Mouse (Mus musculus) kidney, postnatal 0 days (tissue): ENCODE results near the gene Rpusd2. TPM values are rescaled to one million over a fixed set of nuclear protein-coding genes. Genes with fewer than 3 reads are reported as not detected.

Experiments
- ATAC-seq: fragments of 200-750 bp; cut with Nextera tagmentation; replicated peaks from 2 replicates; pipeline ENCODE4 v1.8.0; 2017; ENCODE audit warnings: low read depth, moderate number of reproducible peaks, moderate TSS enrichment, moderate library complexity; ENCODE audit not compliant: low FRiP score
- DNase-seq: peaks from one replicate; pipeline ENCODE4 v3.0.0-alpha.2; 2016; ENCODE audit warnings: low spot score
- H3K27ac ChIP-seq: fragments of 300-500 bp; sonication (generic); 2 replicates; pipeline ENCODE4 v1.5.1; 2014; ENCODE audit warnings: mild to moderate bottlenecking
- H3K27me3 ChIP-seq: fragments of 300-500 bp; sonication (generic); 2 replicates; pipeline ENCODE4 v1.6.1; 2014; ENCODE audit warnings: low read length, mixed read lengths; ENCODE audit not compliant: insufficient read depth
- H3K36me3 ChIP-seq: fragments of 300-500 bp; sonication (generic); 2 replicates; pipeline ENCODE4 v1.6.1; 2014; ENCODE audit warnings: low read length, mixed read lengths; ENCODE audit not compliant: insufficient read depth
- H3K4me1 ChIP-seq: fragments of 300-500 bp; sonication (generic); replicated peaks from 2 replicates; pipeline ENCODE4 v1.6.1; 2014; ENCODE audit warnings: antibody characterized with exemption, low read length, mixed read lengths; ENCODE audit not compliant: insufficient read depth
- H3K4me2 ChIP-seq: fragments of 300-500 bp; sonication (generic); 2 replicates; pipeline ENCODE4 v1.6.1; 2014; ENCODE audit warnings: mild to moderate bottlenecking, low read length, moderate library complexity, mixed read lengths
- H3K4me3 ChIP-seq: fragments of 300-500 bp; sonication (generic); replicated peaks from 2 replicates; pipeline ENCODE4 v1.5.1; 2014; ENCODE audit warnings: low read depth, low read length
- H3K9ac ChIP-seq: fragments of 300-500 bp; sonication (generic); 2 replicates; pipeline ENCODE4 v1.6.1; 2014; ENCODE audit warnings: low read depth, low read length
- H3K9me3 ChIP-seq: fragments of 300-500 bp; sonication (generic); replicated peaks from 2 replicates; pipeline ENCODE4 v1.6.1; 2016; ENCODE audit warnings: low read length, inconsistent platforms, mixed read lengths
- CTCF ChIP-seq: IDR thresholded peaks from 2 replicates; pipeline ENCODE4 v1.5.1; 2016; ENCODE audit warnings: antibody characterized with exemption, low read depth, mild to moderate bottlenecking, moderate library complexity
- WGBS: fragments of 180-500 bp; shearing (Covaris S2); extraction: QIAGEN DNeasy Blood & Tissue Kit; methylation state at CpG from one replicate; pipeline ENCODE4 v1.1.7; 2014; 5-methylcytosine and 5-hydroxymethylcytosine counted together
- polyA plus RNA-seq: library from polyadenylated mRNA; unstranded; fragments of >200 nt; fragmentation: Nextera tagmentation; extraction: Ambion mirVana; gene quantifications from 2 replicates; pipeline ENCODE4 v1.2.1, GENCODE M21; 2015

The Rpusd2 gene
- polyA plus RNA-seq, 1 experiment from 2014 or later = 2.8 TPM

DNA sequence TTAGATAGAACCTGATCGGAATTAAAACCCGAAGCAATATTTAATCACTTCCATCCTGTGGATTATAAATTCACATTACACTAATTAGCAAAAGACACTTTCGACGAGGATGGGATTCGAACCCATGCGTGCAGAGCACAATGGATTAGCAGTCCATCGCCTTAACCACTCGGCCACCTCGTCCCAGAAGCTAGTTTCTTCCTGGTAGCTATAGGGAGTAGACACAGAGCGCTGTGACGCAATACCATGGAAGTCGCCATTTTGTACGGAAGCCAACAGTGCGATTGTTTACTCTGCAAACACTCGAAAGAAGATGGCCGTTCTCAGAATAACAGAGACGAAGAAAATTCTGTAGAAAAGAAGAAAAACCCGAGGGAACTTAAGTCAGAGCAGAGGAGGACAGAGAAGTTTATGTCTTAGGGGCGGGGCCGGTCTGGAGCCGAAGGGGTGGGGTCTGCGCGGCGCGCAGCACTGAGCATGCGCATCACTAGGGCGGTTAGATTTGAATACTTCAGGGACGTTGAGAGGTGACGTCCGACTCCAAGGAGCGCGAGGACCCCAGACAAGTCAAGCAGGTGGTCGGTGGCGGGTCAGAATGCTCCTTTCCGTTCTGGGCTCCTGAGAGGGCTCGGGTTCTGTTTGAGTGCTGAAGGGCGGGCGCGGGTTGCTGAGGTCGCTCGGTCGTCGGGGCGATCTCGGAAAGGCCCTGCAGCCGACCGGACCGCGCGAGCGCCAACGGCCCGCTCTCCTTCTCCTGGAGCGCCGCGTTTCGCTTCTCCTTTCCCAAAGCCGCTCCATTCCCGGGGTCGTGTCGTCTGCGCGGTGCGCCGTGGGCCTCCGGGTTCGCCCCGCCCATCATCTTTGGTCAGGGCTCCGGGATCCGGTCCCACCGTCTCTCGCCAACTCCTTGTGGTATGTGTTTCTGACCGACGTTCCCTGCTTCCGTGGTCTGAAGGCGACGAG, 12.3 kb downstream of the Rpusd2 start, which contains the start of gene Knl1:
Gene Knl1 (plus strand): TSS at position 471 of the 963 bp plus-strand sequence.
- peak within 1 kb of the TSS; percentile 70 for H3K9ac ChIP-seq
- DNase-seq (peak; percentile 94), ATAC-seq (peak; percentile 94)
- peak within 1 kb of the TSS; percentile 93 for H3K27ac ChIP-seq
- no peak for TF ChIP-seq CTCF
- peak within 1 kb of the TSS; percentile 55 for H3K4me2 ChIP-seq
- H3K4me3 ChIP-seq = peak within 1 kb of the TSS; percentile 58
- H3K9me3 ChIP-seq = no peaks in the 10 kb centered on the region
- no peaks in the 10 kb centered on the region; the same call in 1 of the 2 replicates for H3K4me1 ChIP-seq
- H3K27me3 ChIP-seq = no peaks in the 10 kb centered on the region
- under 1% methylated on average over 77 of the region's 77 CpGs for WGBS
- H3K36me3 ChIP-seq = no peaks in the 10 kb centered on the region

DNA sequence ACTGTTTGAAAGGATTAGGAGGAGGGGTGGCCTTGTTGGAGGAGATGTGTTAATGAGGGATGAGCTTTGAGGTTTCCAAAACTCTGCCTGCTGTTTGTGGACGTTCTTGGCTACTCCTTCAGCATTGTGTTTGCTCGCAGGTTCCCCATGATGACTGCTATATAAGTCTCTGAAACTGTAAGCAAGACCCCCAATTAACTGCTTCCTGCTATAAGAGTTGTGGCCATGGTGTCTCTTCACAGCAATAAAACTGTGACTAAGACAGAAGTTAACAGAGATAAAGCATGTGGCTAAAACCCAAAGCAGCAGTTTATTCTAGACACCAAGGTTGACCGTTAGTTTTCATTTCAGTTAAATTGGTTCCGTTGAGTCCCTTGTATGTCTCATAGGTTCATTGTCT, 13.3 kb downstream of the Rpusd2 start:
- WGBS = 12% methylated on average over 4 of the region's 4 CpGs
- peak overlapping the region; percentile 55 for H3K4me2 ChIP-seq
- no peaks in the 10 kb centered on the region for H3K27me3 ChIP-seq
- peak overlapping the region; percentile 58 for H3K4me3 ChIP-seq
- peak overlapping the region; percentile 93; the same call in 1 of the 2 replicates for H3K27ac ChIP-seq
- ATAC-seq = no peak
- H3K9me3 ChIP-seq = no peaks in the 10 kb centered on the region
- H3K9ac ChIP-seq = peak overlapping the region; percentile 70
- DNase-seq = peak; percentile 18
- no peaks in the 10 kb centered on the region for H3K36me3 ChIP-seq
- TF ChIP-seq CTCF = no peak
- no peaks in the 10 kb centered on the region; the same call in 1 of the 2 replicates for H3K4me1 ChIP-seq

DNA sequence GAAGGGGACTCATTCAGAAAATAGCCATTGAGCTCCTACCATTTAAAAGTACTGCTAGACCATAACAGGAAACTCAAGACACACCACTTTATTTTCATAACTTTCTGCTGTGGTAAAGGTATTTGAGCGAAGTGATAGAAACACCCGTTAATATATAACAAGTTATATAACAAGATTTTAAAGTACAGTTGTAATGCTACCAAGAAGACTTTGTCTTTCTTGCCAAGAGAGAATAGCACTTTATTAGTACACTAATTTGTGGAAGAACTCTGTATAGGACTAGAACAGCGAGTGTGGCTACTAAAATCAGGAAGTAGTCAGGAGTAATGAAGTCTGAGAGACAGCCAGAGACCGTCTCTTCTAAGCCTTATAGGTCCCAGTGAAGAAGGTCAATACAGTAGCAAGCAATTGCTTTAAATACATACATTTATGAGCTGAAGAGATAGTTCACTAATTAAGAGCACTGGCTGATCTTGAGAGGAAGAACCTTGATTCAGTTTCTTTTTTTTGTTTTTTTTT, 15.6 kb downstream of the Rpusd2 start:
- ATAC-seq = no peak
- H3K9ac ChIP-seq = no peak overlapping the region
- no peak for DNase-seq
- 78% methylated on average over 4 of the region's 4 CpGs for WGBS
- H3K27me3 ChIP-seq = no peaks in the 10 kb centered on the region
- no peak overlapping the region for H3K27ac ChIP-seq
- no peak for TF ChIP-seq CTCF
- no peaks in the 10 kb centered on the region; the same call in 1 of the 2 replicates for H3K4me1 ChIP-seq
- no peak overlapping the region for H3K4me2 ChIP-seq
- no peaks in the 10 kb centered on the region for H3K36me3 ChIP-seq
- H3K4me3 ChIP-seq = no peak overlapping the region
- no peaks in the 10 kb centered on the region for H3K9me3 ChIP-seq

DNA sequence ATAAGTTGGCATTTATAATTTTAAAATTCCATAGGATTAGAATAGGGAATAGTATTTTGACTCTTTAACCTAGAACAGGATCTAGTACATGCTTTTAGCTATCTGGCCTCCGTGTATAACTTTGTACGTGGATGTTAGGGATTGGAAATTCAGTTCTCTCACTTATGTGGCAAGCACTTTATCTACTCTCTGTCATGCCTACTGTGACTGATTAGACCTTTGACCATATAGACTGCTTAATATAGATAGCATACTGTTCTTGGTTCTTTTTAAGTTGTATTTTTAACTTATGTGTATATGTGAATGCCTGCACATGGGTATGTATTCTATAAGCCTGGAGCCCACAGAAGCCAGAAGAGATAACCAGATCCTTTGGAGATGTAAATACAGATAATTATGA, 25.5 kb downstream of the Rpusd2 start:
- H3K4me2 ChIP-seq = no peak overlapping the region
- DNase-seq (no peak), ATAC-seq (no peak)
- WGBS = 98% methylated on average over 2 of the region's 2 CpGs
- H3K27me3 ChIP-seq = no peaks in the 10 kb centered on the region
- no peaks in the 10 kb centered on the region for H3K36me3 ChIP-seq
- no peak overlapping the region for H3K27ac ChIP-seq
- H3K4me3 ChIP-seq = no peak overlapping the region
- no peaks in the 10 kb centered on the region for H3K4me1 ChIP-seq
- no peak overlapping the region for H3K9ac ChIP-seq
- TF ChIP-seq CTCF = no peak
- H3K9me3 ChIP-seq = no peaks in the 10 kb centered on the region

DNA sequence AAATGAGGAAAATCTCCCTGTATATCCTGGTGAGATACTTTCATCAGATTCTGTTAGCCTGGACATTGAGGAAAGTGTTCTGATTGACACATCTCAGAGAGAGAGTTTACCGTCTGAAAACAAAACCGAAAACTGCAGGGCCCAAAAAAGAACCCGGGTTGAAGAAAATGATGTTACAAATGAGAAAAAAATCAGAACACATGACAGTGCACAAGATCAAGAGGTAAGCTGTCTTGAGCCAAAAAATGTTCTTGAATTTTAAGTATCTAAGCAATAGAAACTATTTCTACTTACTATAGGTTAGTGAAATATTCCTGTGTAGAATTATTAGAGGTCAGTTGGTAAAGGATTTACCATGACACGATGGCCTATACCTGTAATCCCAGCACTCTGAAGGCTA, 37.8 kb downstream of the Rpusd2 start:
- no peaks in the 10 kb centered on the region for H3K27me3 ChIP-seq
- peaks cover 17% of the 10 kb centered on the region for H3K36me3 ChIP-seq
- WGBS = 91% methylated on average over 4 of the region's 4 CpGs
- no peaks in the 10 kb centered on the region for H3K4me1 ChIP-seq
- H3K4me2 ChIP-seq = no peak overlapping the region
- H3K9ac ChIP-seq = no peak overlapping the region
- H3K9me3 ChIP-seq = no peaks in the 10 kb centered on the region
- H3K4me3 ChIP-seq = no peak overlapping the region
- no peak for DNase-seq
- ATAC-seq = no peak
- H3K27ac ChIP-seq = no peak overlapping the region
- TF ChIP-seq CTCF = no peak

DNA sequence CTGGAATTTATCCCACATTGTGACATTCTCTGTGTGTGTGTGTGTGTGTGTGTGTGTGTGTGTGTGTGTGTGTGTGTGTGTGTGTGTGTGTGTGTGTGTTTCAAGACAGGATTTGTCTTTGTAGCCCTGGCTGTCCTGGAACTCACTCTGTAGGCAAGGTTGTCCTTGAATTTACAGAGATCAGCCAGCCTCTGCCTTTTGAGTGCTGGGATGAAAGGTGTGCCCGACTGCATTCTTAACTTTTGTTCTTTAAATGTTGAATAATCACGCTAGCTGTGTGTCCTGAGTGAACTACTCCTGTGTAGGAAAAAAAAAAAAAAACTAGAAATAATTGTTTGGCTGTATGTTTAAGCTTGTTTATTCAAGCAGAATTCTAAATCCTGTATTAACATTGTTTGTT, 51.6 kb downstream of the Rpusd2 start:
- no peaks in the 10 kb centered on the region for H3K9me3 ChIP-seq
- no peak for TF ChIP-seq CTCF
- 87% methylated on average over 2 of the region's 2 CpGs for WGBS
- no peaks in the 10 kb centered on the region for H3K4me1 ChIP-seq
- H3K27me3 ChIP-seq = no peaks in the 10 kb centered on the region
- no peak overlapping the region for H3K27ac ChIP-seq
- DNase-seq = no peak
- H3K36me3 ChIP-seq = 0 out of 2 replicates have a peak, but pooled peaks cover 9% of the 10 kb centered on the region
- H3K9ac ChIP-seq = no peak overlapping the region
- no peak overlapping the region for H3K4me3 ChIP-seq
- ATAC-seq = no peak
- H3K4me2 ChIP-seq = no peak overlapping the region

Other genes with a start within 250 kb of the Rpusd2 start
- 57.5 and 59.4 TPM in 2 replicates for gene Knstrn, start 220.8 kb upstream of the Rpusd2 start, polyA plus RNA-seq
- 68.9 and 79.2 TPM in 2 replicates for gene Ivd, start 172.8 kb upstream of the Rpusd2 start, polyA plus RNA-seq
- 3.3 TPM in 2 replicates for gene Bahd1, start 134.4 kb upstream of the Rpusd2 start, polyA plus RNA-seq
- gene Chst14, start 108.3 kb upstream of the Rpusd2 start, polyA plus RNA-seq = 23.9 and 25.1 TPM in 2 replicates
- 29.9 and 30.1 TPM in 2 replicates for gene Ccdc32, start 5.4 kb upstream of the Rpusd2 start, polyA plus RNA-seq
- gene Knl1, start 12.3 kb downstream of the Rpusd2 start, polyA plus RNA-seq = 25.6 and 26.0 TPM in 2 replicates
- gene Rad51, start 78.0 kb downstream of the Rpusd2 start, polyA plus RNA-seq = 17.0 and 22.4 TPM in 2 replicates
- gene Rmdn3, start 122.2 kb downstream of the Rpusd2 start, polyA plus RNA-seq = 35.0 and 36.2 TPM in 2 replicates
- 33.9 and 35.0 TPM in 2 replicates for gene Gchfr, start 133.0 kb downstream of the Rpusd2 start, polyA plus RNA-seq
- 0.27 and 0.33 TPM in 2 replicates for gene Gm14137, start 139.7 kb downstream of the Rpusd2 start, polyA plus RNA-seq
- 41.9 and 44.0 TPM in 2 replicates for gene Zfyve19, start 173.8 kb downstream of the Rpusd2 start, polyA plus RNA-seq
- 15.1 and 16.8 TPM in 2 replicates for gene Dnajc17, start 174.0 kb downstream of the Rpusd2 start, polyA plus RNA-seq
- gene Ppp1r14d, start 195.1 kb downstream of the Rpusd2 start, polyA plus RNA-seq = 1.0 and 1.5 TPM in 2 replicates
- 62.3 and 62.7 TPM in 2 replicates for gene Spint1, start 202.6 kb downstream of the Rpusd2 start, polyA plus RNA-seq
- gene Rhov, start 236.5 kb downstream of the Rpusd2 start, polyA plus RNA-seq = 3.5 and 3.6 TPM in 2 replicates